ENCODE assay signal across 10 mouse cellular contexts in the genomic region with DNA sequence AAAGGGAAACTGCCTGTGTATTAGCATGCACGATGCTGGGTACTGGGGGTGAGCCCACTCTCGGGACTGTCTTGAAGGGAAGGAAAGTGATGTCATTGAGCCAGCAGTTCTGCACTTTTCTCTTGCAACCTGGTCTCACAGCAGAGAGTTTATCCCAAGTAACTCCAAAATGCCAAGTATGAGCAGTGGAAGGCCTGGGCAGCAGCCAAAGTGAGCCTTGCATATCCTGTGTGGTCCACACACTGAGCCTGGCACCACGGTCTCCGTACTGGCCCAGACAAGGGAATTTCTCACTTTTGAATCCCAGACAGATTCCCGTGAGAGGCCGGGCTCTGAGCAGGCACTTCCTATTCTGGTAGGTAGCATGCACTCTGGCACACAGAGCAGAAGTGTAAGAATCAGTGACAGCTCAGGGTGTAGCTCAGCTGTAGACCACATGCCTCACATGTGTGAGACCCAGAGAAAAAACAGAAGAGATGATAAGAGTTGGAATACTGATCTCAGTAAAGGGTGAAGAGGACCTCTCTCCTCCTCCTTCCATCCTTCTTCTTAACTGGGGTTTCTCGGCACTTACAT.
A peak's percentile ranks its signal among the peaks of the same experiment; 100 is the strongest.
DNase-seq lines count a peak whose midpoint lies in the region; ATAC-seq lines count a peak whose summit lies in the region.
"Had no signal": no experiment of that assay in that cellular context is flagged by ENCODE, and none has a peak within 500 bp of the region (broad histone marks: within the 10 kb centered on the region; RNA-seq: fewer than 3 reads in every experiment).

No protein-coding gene starts in this region.

- H3K4me2 ChIP-seq in hindbrain, embryonic 14.5 days (replicated peaks), result no peak overlapping the region
- no peak overlapping the region for H3K4me2 ChIP-seq in hindbrain, embryonic 13.5 days
- no peak overlapping the region for H3K4me2 ChIP-seq in midbrain, embryonic 13.5 days (replicated peaks)
- H3K4me2 ChIP-seq in midbrain, embryonic 11.5 days, result no peak overlapping the region
- no peak overlapping the region for H3K4me2 ChIP-seq in stomach, embryonic 14.5 days (replicated peaks; ENCODE audit: low read depth, low read length)

- ATAC-seq in hindbrain, embryonic 14.5 days (ENCODE audit: low FRiP score), result peak; percentile 21; the same call in 1 of the 2 replicates
- no peak for ATAC-seq in hindbrain, embryonic 13.5 days (ENCODE audit: low FRiP score)
- no peak for ATAC-seq in midbrain, embryonic 13.5 days
- no peak for ATAC-seq in midbrain, embryonic 11.5 days (ENCODE audit: low FRiP score)
- ATAC-seq in stomach, embryonic 14.5 days (ENCODE audit: insufficient number of reproducible peaks, insufficient read depth, low FRiP score, low read depth), result no peak

- no peak overlapping the region for H3K4me3 ChIP-seq in hindbrain, embryonic 14.5 days (replicated peaks; ENCODE audit: low read length)
- H3K4me3 ChIP-seq in hindbrain, embryonic 13.5 days, result no peak overlapping the region
- H3K4me3 ChIP-seq in midbrain, embryonic 13.5 days (replicated peaks), result no peak overlapping the region
- H3K4me3 ChIP-seq in midbrain, embryonic 11.5 days (ENCODE audit: low read depth, low read length), result no peak overlapping the region
- no peak overlapping the region for H3K4me3 ChIP-seq in stomach, embryonic 14.5 days (ENCODE audit: low read depth, low read length)

- WGBS in hindbrain, embryonic 14.5 days, result 73% methylated on average over 7 of the region's 7 CpGs
- 72% methylated on average over 7 of the region's 7 CpGs for WGBS in hindbrain, embryonic 13.5 days
- 75% methylated on average over 7 of the region's 7 CpGs for WGBS in midbrain, embryonic 13.5 days
- WGBS in midbrain, embryonic 11.5 days, result 85% methylated on average over 7 of the region's 7 CpGs
- 57% methylated on average over 7 of the region's 7 CpGs for WGBS in stomach, embryonic 14.5 days

- H3K27me3 ChIP-seq in hindbrain, embryonic 14.5 days (ENCODE audit: control insufficient read depth, insufficient read depth, low read length), result no peaks in the 10 kb centered on the region
- H3K27me3 ChIP-seq in hindbrain, embryonic 13.5 days, result no peaks in the 10 kb centered on the region
- no peaks in the 10 kb centered on the region for H3K27me3 ChIP-seq in midbrain, embryonic 13.5 days
- H3K27me3 ChIP-seq in midbrain, embryonic 11.5 days (ENCODE audit: control insufficient read depth, insufficient read depth, low read length), result no peaks in the 10 kb centered on the region
- H3K27me3 ChIP-seq in stomach, embryonic 14.5 days (ENCODE audit: control insufficient read depth, insufficient read depth, low read length), result no peaks in the 10 kb centered on the region

- peaks cover 5% of the 10 kb centered on the region; the same call in 1 of the 2 replicates for H3K4me1 ChIP-seq in hindbrain, embryonic 14.5 days (replicated peaks; ENCODE audit: control insufficient read depth, insufficient read depth, low read length)
- H3K4me1 ChIP-seq in hindbrain, embryonic 13.5 days (replicated peaks), result peaks cover 11% of the 10 kb centered on the region
- peaks cover 9% of the 10 kb centered on the region; the same call in 1 of the 2 replicates for H3K4me1 ChIP-seq in midbrain, embryonic 13.5 days (replicated peaks)
- H3K4me1 ChIP-seq in midbrain, embryonic 11.5 days (ENCODE audit: control insufficient read depth, insufficient read depth, low read length), result no peaks in the 10 kb centered on the region
- H3K4me1 ChIP-seq in stomach, embryonic 14.5 days (ENCODE audit: control insufficient read depth, insufficient read depth, low read length), result no peaks in the 10 kb centered on the region

- H3K9me3 ChIP-seq in hindbrain, embryonic 14.5 days (ENCODE audit: control insufficient read depth, low read length), result no peaks in the 10 kb centered on the region
- H3K9me3 ChIP-seq in hindbrain, embryonic 13.5 days, result no peaks in the 10 kb centered on the region
- no peaks in the 10 kb centered on the region for H3K9me3 ChIP-seq in midbrain, embryonic 13.5 days
- no peaks in the 10 kb centered on the region for H3K9me3 ChIP-seq in midbrain, embryonic 11.5 days (ENCODE audit: control insufficient read depth, low read length)
- H3K9me3 ChIP-seq in stomach, embryonic 14.5 days (ENCODE audit: control insufficient read depth, low read depth, low read length), result no peaks in the 10 kb centered on the region

- DNase-seq in cerebellum, postnatal 14 days, result peak; percentile 27 to 38
- DNase-seq in cerebellum, adult 11-12 months, result no peak
- no peak for DNase-seq in hindbrain, embryonic 14.5 days (ENCODE audit: low spot score)
- no peak for DNase-seq in midbrain, embryonic 11.5 days (ENCODE audit: low spot score, missing footprints)
- no peak for DNase-seq in adrenal gland, postnatal 36 days
- DNase-seq: cerebellum, adult 2 months; embryo, embryonic 11 days had no signal

- no peak overlapping the region for H3K27ac ChIP-seq in hindbrain, embryonic 14.5 days
- no peak overlapping the region for H3K27ac ChIP-seq in hindbrain, embryonic 13.5 days
- 0 out of 2 replicates have a peak overlapping the region, but pooled peaks have one; percentile 21 for H3K27ac ChIP-seq in midbrain, embryonic 13.5 days
- no peak overlapping the region for H3K27ac ChIP-seq in midbrain, embryonic 11.5 days (ENCODE audit: low read depth, low read length)
- H3K27ac ChIP-seq in stomach, embryonic 14.5 days (ENCODE audit: low read length), result peak overlapping the region; percentile 44; the same call in 1 of the 2 replicates

- H3K36me3 ChIP-seq in hindbrain, embryonic 14.5 days (replicated peaks; ENCODE audit: control insufficient read depth, insufficient read depth), result no peaks in the 10 kb centered on the region
- H3K36me3 ChIP-seq in hindbrain, embryonic 13.5 days, result no peaks in the 10 kb centered on the region
- no peaks in the 10 kb centered on the region for H3K36me3 ChIP-seq in midbrain, embryonic 13.5 days
- no peaks in the 10 kb centered on the region for H3K36me3 ChIP-seq in midbrain, embryonic 11.5 days (ENCODE audit: control insufficient read depth, insufficient read depth, low read length)
- H3K36me3 ChIP-seq in stomach, embryonic 14.5 days (ENCODE audit: control insufficient read depth, insufficient read depth, low read length), result no peaks in the 10 kb centered on the region

- H3K9ac ChIP-seq in hindbrain, embryonic 14.5 days, result no peak overlapping the region
- H3K9ac ChIP-seq in hindbrain, embryonic 13.5 days, result no peak overlapping the region
- H3K9ac ChIP-seq in midbrain, embryonic 13.5 days (replicated peaks), result no peak overlapping the region
- no peak overlapping the region for H3K9ac ChIP-seq in midbrain, embryonic 11.5 days (ENCODE audit: low read length)
- no peak overlapping the region for H3K9ac ChIP-seq in stomach, embryonic 14.5 days (replicated peaks; ENCODE audit: low read depth, low read length)

Comparison
In these comparisons a context has a peak if more than half of its experiments do, and no peak if none do; other contexts are left out.
1. DNase-seq: peak in cerebellum, postnatal 14 days (2 of 2); none in cerebellum, adult 11-12 months (single experiment), hindbrain, embryonic 14.5 days (single experiment), midbrain, embryonic 11.5 days (single experiment) and adrenal gland, postnatal 36 days (0 of 2).
2. H3K27ac ChIP-seq: peak in midbrain, embryonic 13.5 days (single experiment) and stomach, embryonic 14.5 days (single experiment); none in hindbrain, embryonic 14.5 days (single experiment), hindbrain, embryonic 13.5 days (single experiment) and midbrain, embryonic 11.5 days (single experiment).